Mouse (Mus musculus) 3T3-L1 (cell line): ENCODE measurements around the gene Zfp148.
"Not testable (repeated sequence)": the region's sequence is repeated elsewhere in the genome, so short reads cannot be mapped to it uniquely, and the experiment has no call there.

Source experiments
- DNase-seq: peaks from one replicate; pipeline ENCODE4 v3.0.0-alpha.2; 2015; ENCODE audit warnings: low read depth, low spot score

Gene Zfp148

GRCm38 (mm10) chr16:33381614-33382245 is 1.1 kb downstream of the Zfp148 start:
- peak; percentile 49 for DNase-seq

GRCm38 (mm10) chr16:33382341-33382740 is 1.7 kb downstream of the Zfp148 start:
- peak; percentile 25 for DNase-seq

- DNase-seq = no peak
Measured at GRCm38 (mm10) chr16:33383584-33383983, 2.9 kb downstream of the Zfp148 start.

GRCm38 (mm10) chr16:33384057-33384456 is 3.4 kb downstream of the Zfp148 start:
- not testable (repeated sequence) for DNase-seq

GRCm38 (mm10) chr16:33387013-33387412 is 6.4 kb downstream of the Zfp148 start:
- DNase-seq = no peak

GRCm38 (mm10) chr16:33387420-33387819 is 6.8 kb downstream of the Zfp148 start:
- DNase-seq = peak; percentile 63

- peak; percentile 81 for DNase-seq
Measured at GRCm38 (mm10) chr16:33399913-33400782, 19.5 kb downstream of the Zfp148 start.

- no peak for DNase-seq
Measured at GRCm38 (mm10) chr16:33400943-33401342, 20.3 kb downstream of the Zfp148 start.

GRCm38 (mm10) chr16:33403258-33403657 is 22.6 kb downstream of the Zfp148 start:
- peak; percentile 71 for DNase-seq

GRCm38 (mm10) chr16:33404055-33404454 is 23.4 kb downstream of the Zfp148 start:
- no peak for DNase-seq

GRCm38 (mm10) chr16:33405487-33405886 is 24.9 kb downstream of the Zfp148 start:
- DNase-seq = no peak

- no peak for DNase-seq
Measured at GRCm38 (mm10) chr16:33410151-33410550, 29.5 kb downstream of the Zfp148 start.

GRCm38 (mm10) chr16:33410605-33411004 is 30.0 kb downstream of the Zfp148 start:
- no peak for DNase-seq

GRCm38 (mm10) chr16:33414191-33414590 is 33.6 kb downstream of the Zfp148 start:
- DNase-seq = no peak

- no peak for DNase-seq
Measured at GRCm38 (mm10) chr16:33415607-33416006, 35.0 kb downstream of the Zfp148 start.

- DNase-seq = no peak
Measured at GRCm38 (mm10) chr16:33428327-33428726, 47.7 kb downstream of the Zfp148 start.

- no peak for DNase-seq
Measured at GRCm38 (mm10) chr16:33431660-33432059, 51.0 kb downstream of the Zfp148 start.

- DNase-seq = peak; percentile 74
Measured at GRCm38 (mm10) chr16:33441065-33441464, 60.4 kb downstream of the Zfp148 start.

GRCm38 (mm10) chr16:33446830-33447229 is 66.2 kb downstream of the Zfp148 start:
- DNase-seq = no peak

- no peak for DNase-seq
Measured at GRCm38 (mm10) chr16:33453826-33454225, 73.2 kb downstream of the Zfp148 start.

GRCm38 (mm10) chr16:33454306-33454705 is 73.7 kb downstream of the Zfp148 start:
- DNase-seq = no peak

- no peak for DNase-seq
Measured at GRCm38 (mm10) chr16:33455263-33455910, 74.8 kb downstream of the Zfp148 start.
